Mouse (Mus musculus): ENCODE measurements around the gene Slc35f3.
"Not testable (repeated sequence)": the region's sequence is repeated elsewhere in the genome, so short reads cannot be mapped to it uniquely, and the experiment has no call there.

Slc35f3 gene

GRCm38 (mm10) chr8:126404550-126404949 is 106.2 kb downstream of the Slc35f3 start:
- in situ Hi-C loops (cut with MboI), result not testable (repeated sequence)

GRCm38 (mm10) chr8:126405030-126405429 is 106.7 kb downstream of the Slc35f3 start:
- in situ Hi-C loops (cut with MboI), result no loop called here

- in situ Hi-C loops (cut with MboI), result no loop called here
These were observed 122.5 kb downstream of the Slc35f3 start for GRCm38 (mm10) chr8:126420834-126421233.

- in situ Hi-C loops (cut with MboI), result no loop called here
These were observed 124.0 kb downstream of the Slc35f3 start, which contains the start of gene Coa6 for GRCm38 (mm10) chr8:126422174-126422919. Gene Coa6, plus strand, starts transcription at chr8:126422515.

GRCm38 (mm10) chr8:126422920-126423300 is 124.6 kb downstream of the Slc35f3 start:
- in situ Hi-C loops (cut with MboI), result no loop called here

DNA sequence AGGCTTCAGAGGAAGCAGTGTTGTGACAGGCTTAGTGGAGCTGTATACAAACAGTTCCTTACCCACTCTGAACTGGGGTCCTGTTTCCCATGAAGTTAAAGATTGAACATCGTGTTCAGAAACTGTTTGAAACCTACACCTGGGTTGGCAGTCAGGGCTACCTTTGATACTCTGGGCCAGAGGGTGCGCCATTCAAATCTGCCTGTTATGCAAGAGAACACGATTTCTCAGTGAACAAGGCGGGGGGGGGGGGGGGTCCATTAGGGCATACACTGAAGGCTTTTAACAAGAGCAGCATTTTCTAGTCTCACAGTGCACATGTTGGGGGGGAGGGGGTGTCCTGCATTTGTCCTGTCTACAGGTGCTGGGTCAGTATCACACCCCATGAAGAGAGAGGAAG is 125.8 kb downstream of the Slc35f3 start:
- in situ Hi-C loops (cut with MboI), result no loop called here

DNA sequence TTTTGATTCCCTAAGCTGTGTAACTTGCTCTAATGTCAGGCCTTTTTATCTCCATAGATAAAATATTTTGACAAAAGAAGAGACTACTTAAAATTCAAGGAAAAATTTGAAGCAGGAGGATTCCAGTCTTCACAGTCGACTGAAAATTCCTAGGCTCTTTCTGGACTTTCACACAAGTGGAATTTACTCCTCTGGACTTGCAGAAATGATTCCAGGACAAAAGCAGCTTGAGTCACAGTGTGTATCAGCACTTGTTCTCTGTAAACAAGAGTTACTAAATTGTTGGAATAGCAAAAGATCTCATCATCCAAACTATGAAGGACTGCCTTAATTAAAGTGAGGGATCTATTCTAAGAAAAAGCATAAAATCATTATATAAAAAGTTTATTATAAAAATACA is 126.6 kb downstream of the Slc35f3 start:
- in situ Hi-C loops (cut with MboI), result no loop called here

GRCm38 (mm10) chr8:126429635-126430034 is 131.3 kb downstream of the Slc35f3 start:
- in situ Hi-C loops (cut with MboI), result no loop called here

DNA sequence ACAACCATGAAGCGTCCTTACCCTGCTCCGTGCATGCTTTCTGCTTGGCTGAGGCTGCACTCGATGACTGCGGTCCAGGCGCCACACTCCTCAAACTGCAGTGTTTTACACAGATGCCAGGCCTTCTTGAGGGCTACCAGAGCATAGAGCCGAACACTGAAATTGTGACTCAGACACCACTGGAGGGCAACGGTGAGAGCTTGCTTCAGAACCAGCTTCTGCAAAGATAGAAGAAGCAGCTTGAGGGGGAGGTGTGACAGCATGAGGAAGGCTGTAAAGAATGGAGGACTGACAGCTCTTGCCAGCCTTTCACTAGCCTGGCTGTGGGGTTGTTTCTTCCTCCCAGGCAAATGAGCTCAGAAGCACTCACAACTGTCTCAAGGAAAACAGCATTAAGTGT is 135.5 kb downstream of the Slc35f3 start:
- in situ Hi-C loops (cut with MboI), result no loop called here

GRCm38 (mm10) chr8:126438937-126439336 is 140.6 kb downstream of the Slc35f3 start:
- in situ Hi-C loops (cut with MboI), result no loop called here

Data from mature B cell (primary cell).